In the genomic region with DNA sequence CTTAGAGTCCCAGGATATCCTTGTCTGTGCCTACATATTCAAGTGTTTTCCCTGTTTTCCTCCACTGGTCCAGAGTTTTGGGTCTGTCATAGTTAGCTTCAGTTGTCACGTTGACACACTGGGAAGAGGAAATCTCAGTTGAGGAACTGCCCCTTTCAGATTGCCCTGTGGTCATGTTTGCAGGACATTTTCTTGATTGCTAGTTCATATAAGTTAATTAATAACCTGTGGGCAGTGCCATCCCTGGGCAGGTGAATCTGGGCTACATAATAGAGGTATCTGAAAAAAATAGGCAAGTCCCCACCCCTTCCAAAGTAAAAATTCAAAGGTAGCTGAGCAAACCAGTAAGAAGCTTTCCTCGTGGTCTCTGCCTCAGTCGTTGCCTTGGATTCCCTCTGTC, we compare ENCODE assay signal across 27 mouse cellular contexts. TPM values are rescaled to one million over a fixed set of nuclear protein-coding genes. Genes with fewer than 3 reads are reported as not detected.
DNase-seq lines count a peak whose midpoint lies in the region; ATAC-seq and TF ChIP-seq lines count a peak whose summit lies in the region.
"Had no signal": no experiment of that assay in that cellular context is flagged by ENCODE, and none has a peak within 500 bp of the region (broad histone marks: within the 10 kb centered on the region; RNA-seq: fewer than 3 reads in every experiment).

No protein-coding gene starts in this region.

- no peak overlapping the region for H3K4me2 ChIP-seq in kidney, embryonic 16.5 days (replicated peaks; ENCODE audit: low read depth, low read length)
- no peak overlapping the region for H3K4me2 ChIP-seq in intestine, embryonic 15.5 days (replicated peaks)
- H3K4me2 ChIP-seq in intestine, postnatal 0 days (replicated peaks; ENCODE audit: low read depth), result no peak overlapping the region
- H3K4me2 ChIP-seq: embryonic facial prominence, embryonic 13.5 days; forebrain, embryonic 12.5 days; forebrain, embryonic 15.5 days; hindbrain, embryonic 12.5 days; hindbrain, embryonic 15.5 days had no signal

- peak; percentile 27 for DNase-seq in kidney, adult 2 months
- no peak for DNase-seq in midbrain, embryonic 10.5 days (ENCODE audit: low spot score)
- DNase-seq in adrenal gland, postnatal 4 days (ENCODE audit: low spot score in 2 of 2), result no peak
- DNase-seq: adrenal gland, postnatal 10 days; adrenal gland, postnatal 36 days; B cell, adult 2 months; cerebellum, adult 11-12 months; cerebellum, adult 8-10 months; cerebellum, postnatal 10 days; cerebellum, postnatal 36 days; embryo, embryonic 11 days; gastrocnemius, postnatal 25 days; heart, adult 2 months had no signal

- no peaks in the 10 kb centered on the region for H3K27me3 ChIP-seq in kidney, adult 2 months (replicated peaks; ENCODE audit: control insufficient read depth, insufficient read depth, low read length)
- H3K27me3 ChIP-seq in kidney, embryonic 16.5 days (ENCODE audit: insufficient read depth, low read length), result no peaks in the 10 kb centered on the region
- no peaks in the 10 kb centered on the region for H3K27me3 ChIP-seq in intestine, embryonic 15.5 days (replicated peaks)
- H3K27me3 ChIP-seq in intestine, postnatal 0 days (replicated peaks; ENCODE audit: control insufficient read depth, insufficient read depth, low read length), result no peaks in the 10 kb centered on the region
- no peaks in the 10 kb centered on the region for H3K27me3 ChIP-seq in midbrain, embryonic 10.5 days (ENCODE audit: low read depth, poor library complexity, severe bottlenecking)
- H3K27me3 ChIP-seq: CH12.LX; embryonic facial prominence, embryonic 13.5 days; forebrain, embryonic 12.5 days; forebrain, embryonic 15.5 days; hindbrain, embryonic 12.5 days; hindbrain, embryonic 15.5 days had no signal

- no peaks in the 10 kb centered on the region for H3K36me3 ChIP-seq in kidney, adult 2 months (ENCODE audit: control insufficient read depth, insufficient read depth, low read length)
- H3K36me3 ChIP-seq in kidney, embryonic 16.5 days (ENCODE audit: insufficient read depth, low read length), result no peaks in the 10 kb centered on the region
- no peaks in the 10 kb centered on the region for H3K36me3 ChIP-seq in intestine, embryonic 15.5 days
- no peaks in the 10 kb centered on the region for H3K36me3 ChIP-seq in intestine, postnatal 0 days (ENCODE audit: control insufficient read depth, insufficient read depth)
- H3K36me3 ChIP-seq in midbrain, embryonic 10.5 days, result no peaks in the 10 kb centered on the region
- H3K36me3 ChIP-seq: embryonic facial prominence, embryonic 10.5 days; embryonic facial prominence, embryonic 13.5 days; forebrain, embryonic 12.5 days; forebrain, embryonic 15.5 days; G1E; heart, embryonic 10.5 days; hindbrain, embryonic 12.5 days; hindbrain, embryonic 15.5 days had no signal

- no peak overlapping the region for H3K4me3 ChIP-seq in kidney, adult 2 months (ENCODE audit: insufficient read depth, low read depth, low read length)
- H3K4me3 ChIP-seq in kidney, embryonic 16.5 days (ENCODE audit: low read length), result no peak overlapping the region
- no peak overlapping the region for H3K4me3 ChIP-seq in intestine, embryonic 15.5 days (replicated peaks)
- H3K4me3 ChIP-seq in intestine, postnatal 0 days (ENCODE audit: low read depth, low read length), result no peak overlapping the region
- H3K4me3 ChIP-seq in midbrain, embryonic 10.5 days, result no peak overlapping the region
- H3K4me3 ChIP-seq: embryonic facial prominence, embryonic 10.5 days; embryonic facial prominence, embryonic 13.5 days; erythroblast, embryonic 14.5 days; forebrain, embryonic 12.5 days; forebrain, embryonic 15.5 days; heart, adult 2 months; heart, embryonic 10.5 days; hindbrain, embryonic 12.5 days; hindbrain, embryonic 15.5 days had no signal

- WGBS in kidney, adult 2 months, result 58% methylated on average over 3 of the region's 3 CpGs
- 71% methylated on average over 3 of the region's 3 CpGs for WGBS in kidney, embryonic 16.5 days
- WGBS in intestine, embryonic 15.5 days, result 61% methylated on average over 3 of the region's 3 CpGs
- 33% methylated on average over 3 of the region's 3 CpGs for WGBS in intestine, postnatal 0 days
- WGBS in midbrain, embryonic 10.5 days, result 85% methylated on average over 3 of the region's 3 CpGs

- H3K27ac ChIP-seq in kidney, adult 2 months (ENCODE audit: insufficient read depth, low read depth, low read length), result no peak overlapping the region
- no peak overlapping the region for H3K27ac ChIP-seq in kidney, embryonic 16.5 days (ENCODE audit: low read length)
- H3K27ac ChIP-seq in intestine, embryonic 15.5 days, result no peak overlapping the region
- H3K27ac ChIP-seq in intestine, postnatal 0 days (ENCODE audit: low read depth, low read length), result no peak overlapping the region
- no peak overlapping the region for H3K27ac ChIP-seq in midbrain, embryonic 10.5 days (replicated peaks)
- H3K27ac ChIP-seq: embryonic facial prominence, embryonic 10.5 days; embryonic facial prominence, embryonic 13.5 days; forebrain, embryonic 12.5 days; forebrain, embryonic 15.5 days; heart, adult 2 months; heart, embryonic 10.5 days; hindbrain, embryonic 12.5 days; hindbrain, embryonic 15.5 days had no signal

- ATAC-seq in kidney, embryonic 16.5 days (ENCODE audit: low FRiP score, low TSS enrichment), result no peak
- ATAC-seq in intestine, embryonic 15.5 days, result peak; percentile 49; the same call in 1 of the 2 replicates
- 0 out of 2 replicates have a peak, but pooled peaks have one; percentile 31 for ATAC-seq in intestine, postnatal 0 days
- ATAC-seq: forebrain, embryonic 15.5 days; Patski had no signal

- no peaks in the 10 kb centered on the region; the same call in 1 of the 2 replicates for H3K9me3 ChIP-seq in kidney, embryonic 16.5 days (ENCODE audit: low read length)
- no peaks in the 10 kb centered on the region for H3K9me3 ChIP-seq in intestine, embryonic 15.5 days
- H3K9me3 ChIP-seq in intestine, postnatal 0 days (ENCODE audit: control insufficient read depth), result no peaks in the 10 kb centered on the region
- no peaks in the 10 kb centered on the region for H3K9me3 ChIP-seq in midbrain, embryonic 10.5 days (replicated peaks)
- H3K9me3 ChIP-seq: embryonic facial prominence, embryonic 13.5 days; forebrain, embryonic 12.5 days; forebrain, embryonic 15.5 days; G1E; heart, embryonic 10.5 days; hindbrain, embryonic 15.5 days had no signal

- no peak for TF ChIP-seq CTCF in kidney, adult 2 months (conservative IDR thresholded peaks at IDR 0.05; ENCODE audit: insufficient read depth, insufficient read length, low read depth, low read length)
- no peak for TF ChIP-seq CTCF in intestine, postnatal 0 days (IDR thresholded peaks at IDR 0.05; ENCODE audit: low read depth)

- H3K4me1 ChIP-seq in kidney, adult 2 months (ENCODE audit: control insufficient read depth, insufficient read depth, low read length), result peaks cover 3% of the 10 kb centered on the region; the same call in 1 of the 2 replicates
- H3K4me1 ChIP-seq in kidney, embryonic 16.5 days (ENCODE audit: insufficient read depth, low read length), result no peaks in the 10 kb centered on the region
- no peaks in the 10 kb centered on the region for H3K4me1 ChIP-seq in intestine, embryonic 15.5 days (replicated peaks)
- no peaks in the 10 kb centered on the region for H3K4me1 ChIP-seq in intestine, postnatal 0 days (replicated peaks; ENCODE audit: control insufficient read depth, insufficient read depth, low read length)
- H3K4me1 ChIP-seq in midbrain, embryonic 10.5 days, result no peaks in the 10 kb centered on the region
- H3K4me1 ChIP-seq: embryonic facial prominence, embryonic 10.5 days; embryonic facial prominence, embryonic 13.5 days; forebrain, embryonic 12.5 days; forebrain, embryonic 15.5 days; heart, embryonic 10.5 days; hindbrain, embryonic 12.5 days; hindbrain, embryonic 15.5 days had no signal

- no peak overlapping the region for H3K9ac ChIP-seq in kidney, embryonic 16.5 days (replicated peaks; ENCODE audit: low read length)
- H3K9ac ChIP-seq in intestine, embryonic 15.5 days, result no peak overlapping the region
- H3K9ac ChIP-seq in intestine, postnatal 0 days (ENCODE audit: low read depth, low read length), result no peak overlapping the region
- H3K9ac ChIP-seq: embryonic facial prominence, embryonic 13.5 days; forebrain, embryonic 12.5 days; forebrain, embryonic 15.5 days; hindbrain, embryonic 12.5 days; hindbrain, embryonic 15.5 days had no signal

- TF ChIP-seq POLR2A in kidney, adult 2 months (IDR thresholded peaks at IDR 0.05; ENCODE audit: low read depth, low read length), result no peak

RNA-seq across cellular contexts. Expression of gene Dcp1a, which starts 39.4 kb away (rescaled TPM):
- 18.0 and 24.9 TPM in 2 replicates for polyA plus RNA-seq in kidney, adult 2 months (2012; rRNA removed)
- 28.3 and 32.1 TPM in 2 replicates for polyA plus RNA-seq in kidney, embryonic 16.5 days (2015; fragmentation: Nextera tagmentation; extraction: Ambion mirVana)
- 18.1 and 20.0 TPM in 2 replicates for polyA plus RNA-seq in intestine, embryonic 15.5 days (2015; fragmentation: Nextera tagmentation; extraction: Ambion mirVana)
- polyA plus RNA-seq in intestine, postnatal 0 days (2015; fragmentation: Nextera tagmentation; extraction: Ambion mirVana), result 5.6 and 6.4 TPM in 2 replicates
- polyA plus RNA-seq in midbrain, embryonic 10.5 days (2016; fragmentation: Nextera tagmentation; extraction: Ambion mirVana), result 31.8 and 35.1 TPM in 2 replicates
- 10 to 100 TPM; 29.3 to 35.8 TPM for total RNA-seq in adrenal gland, postnatal 4 days (2021)

RNA-seq across cellular contexts. Expression of gene Cacna1d, which starts 51.3 kb away (rescaled TPM):
- polyA plus RNA-seq in kidney, adult 2 months (2012; rRNA removed), result 4.0 and 4.9 TPM in 2 replicates
- 3.0 and 3.3 TPM in 2 replicates for polyA plus RNA-seq in kidney, embryonic 16.5 days (2015; fragmentation: Nextera tagmentation; extraction: Ambion mirVana)
- polyA plus RNA-seq in intestine, embryonic 15.5 days (2015; fragmentation: Nextera tagmentation; extraction: Ambion mirVana), result 3.5 and 4.0 TPM in 2 replicates
- polyA plus RNA-seq in intestine, postnatal 0 days (2015; fragmentation: Nextera tagmentation; extraction: Ambion mirVana), result 1.5 and 1.7 TPM in 2 replicates
- 0.90 and 1.3 TPM in 2 replicates for polyA plus RNA-seq in midbrain, embryonic 10.5 days (2016; fragmentation: Nextera tagmentation; extraction: Ambion mirVana)
- total RNA-seq in adrenal gland, postnatal 4 days (2021), result 10 to 100 TPM; 32.7 to 32.9 TPM
- polyA plus RNA-seq: erythroblast, embryonic 14.5 days had no signal
